Mouse (Mus musculus) kidney, postnatal 10 days (tissue): Measurements from ENCODE around the gene Myocd.

ENCODE experiments used
- DNase-seq: peaks from one replicate; pipeline ENCODE4 v3.0.0; 2021; ENCODE audit warnings: mixed read lengths

Gene Myocd

DNA sequence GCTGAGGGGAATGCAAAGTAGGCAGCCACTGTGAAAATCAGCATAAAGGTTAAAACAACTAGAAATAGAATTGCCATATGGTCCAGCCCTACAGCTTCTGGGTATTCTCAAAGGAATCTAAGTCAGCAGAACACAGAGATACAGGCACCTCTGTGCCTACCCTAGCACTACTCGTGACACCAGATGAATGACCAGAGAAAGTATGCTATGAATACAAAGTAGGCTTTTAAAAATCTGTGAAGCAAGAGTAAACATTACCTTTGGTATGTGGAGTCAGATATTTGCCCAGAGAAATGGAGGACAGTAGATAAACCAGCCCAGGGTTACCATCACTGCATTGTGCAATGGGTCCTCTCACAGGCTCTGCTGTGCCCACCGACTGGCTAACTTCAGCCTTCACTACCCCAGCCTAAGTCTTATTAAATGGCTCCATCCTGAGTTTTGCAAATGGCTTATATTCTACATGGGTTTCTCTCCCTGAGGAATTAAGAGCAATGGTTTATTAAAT is 132.6 kb downstream of the Myocd start:
- no peak for DNase-seq

- DNase-seq = no peak
These were observed 134.5 kb downstream of the Myocd start for GRCm38 (mm10) chr11:65135251-65135739.

DNA sequence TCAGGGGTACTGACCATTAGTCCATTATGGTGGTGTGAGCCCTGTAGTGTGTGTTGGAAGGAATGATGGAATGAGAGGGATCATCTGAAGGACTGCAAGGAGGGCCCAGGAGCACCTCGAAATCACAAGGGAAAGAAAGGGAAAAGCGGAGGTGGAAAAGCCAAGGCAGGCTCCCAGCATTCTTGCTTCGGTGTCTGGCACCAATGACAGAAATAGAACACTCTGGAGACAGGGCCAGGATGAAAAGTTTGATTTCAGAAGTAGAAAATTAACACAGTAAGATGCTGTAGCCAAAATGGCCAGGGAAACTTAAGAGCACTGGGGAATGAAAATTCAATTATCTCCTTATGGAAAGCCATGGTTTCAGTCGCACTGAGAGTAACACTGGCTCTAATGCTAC is 136.1 kb downstream of the Myocd start:
- no peak for DNase-seq

DNA sequence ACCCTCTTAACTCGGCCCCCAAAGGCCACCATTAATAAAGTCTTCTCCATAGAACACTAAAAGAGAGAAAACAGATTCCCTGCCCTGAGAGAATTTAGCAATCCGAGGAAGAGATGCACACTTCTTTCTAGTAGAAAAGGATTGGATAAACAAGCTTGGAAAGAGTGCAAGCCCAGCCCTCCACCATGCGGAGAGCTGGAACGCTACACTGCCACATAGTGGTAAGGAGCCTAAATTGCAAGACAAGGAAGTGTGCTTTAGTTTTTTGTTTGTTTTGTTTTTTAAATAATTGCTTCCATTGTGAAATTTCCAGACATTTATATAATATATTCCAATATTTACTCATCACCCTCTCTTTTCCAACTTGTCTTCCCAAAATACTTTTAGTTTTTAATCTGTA is 140.7 kb downstream of the Myocd start:
- no peak for DNase-seq

DNA sequence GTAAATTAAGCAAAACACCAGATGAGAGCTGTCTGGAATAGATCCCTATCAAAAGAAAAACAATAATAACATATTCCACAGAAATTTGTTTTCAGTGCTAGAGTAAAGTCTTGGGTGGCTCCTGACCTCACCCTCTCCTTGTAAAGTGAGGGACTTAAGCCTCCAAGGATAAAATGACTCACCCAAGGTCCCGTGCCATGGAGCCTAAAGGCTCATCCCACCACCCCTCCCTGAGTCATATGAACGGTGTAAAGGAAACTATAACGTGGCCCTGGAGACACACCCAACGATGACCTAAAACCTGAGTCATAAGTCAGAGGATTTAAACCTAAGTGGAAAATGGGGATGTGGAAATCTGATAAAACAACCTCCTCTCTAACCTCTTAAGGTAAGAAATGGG is 141.1 kb downstream of the Myocd start:
- DNase-seq = no peak

- DNase-seq = peak; percentile 79
These were observed 143.2 kb downstream of the Myocd start for GRCm38 (mm10) chr11:65126566-65126965.
